Mouse (Mus musculus) kidney, adult 2 months (tissue): Measurements from ENCODE around the gene Msi2.

Experiments
- CTCF ChIP-seq: fragments of 200-500 bp; conservative IDR thresholded peaks from 2 replicates; pipeline ENCODE4 v1.5.1; 2011; ENCODE audit warnings: low read depth, mild to moderate bottlenecking, control low read depth, low read length, moderate library complexity, mixed read lengths; ENCODE audit not compliant: insufficient read depth, insufficient read length
- POLR2A ChIP-seq: fragments of 200-500 bp; IDR thresholded peaks from one replicate; pipeline ENCODE4 v1.6.1; 2011; ENCODE audit warnings: low read depth, low read length, control low read depth

- TF ChIP-seq CTCF (no peak), POLR2A (no peak)
Observed at GRCm38 (mm10) chr11:88626061-88626460, 92.3 kb downstream of the Msi2 start.
